ENCODE assay signal across 8 mouse cellular contexts in the genomic region with DNA sequence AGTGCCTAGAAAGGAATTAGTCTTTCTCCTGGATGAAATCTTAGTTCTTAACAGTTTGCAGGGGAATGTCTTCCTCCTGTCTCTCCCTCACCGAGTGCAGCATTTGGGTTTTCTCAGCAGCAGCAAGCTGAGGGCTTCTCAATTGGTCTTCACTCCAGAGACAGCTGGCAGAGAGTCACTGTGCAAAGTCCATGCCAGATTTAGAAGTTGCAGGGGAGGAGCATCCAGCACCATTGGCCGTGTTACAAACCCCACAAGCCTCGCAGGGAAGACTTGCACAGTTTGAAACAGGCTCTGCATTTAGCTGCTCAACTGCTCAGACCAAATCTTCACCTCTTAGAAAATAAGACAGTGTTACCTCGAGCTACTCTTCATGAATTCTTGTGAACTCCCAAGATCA.
DNase-seq lines count a peak whose midpoint lies in the region; ATAC-seq and TF ChIP-seq lines count a peak whose summit lies in the region.

No protein-coding gene starts in this region.

- H3K9me3 ChIP-seq in embryonic facial prominence, embryonic 14.5 days (ENCODE audit: control insufficient read depth, low read length): no peaks in the 10 kb centered on the region
- H3K9me3 ChIP-seq in embryonic facial prominence, embryonic 10.5 days: no peaks in the 10 kb centered on the region
- no peaks in the 10 kb centered on the region for H3K9me3 ChIP-seq in liver, embryonic 14.5 days (ENCODE audit: control insufficient read depth, low read length)
- H3K9me3 ChIP-seq in stomach, embryonic 15.5 days: no peaks in the 10 kb centered on the region

- WGBS in embryonic facial prominence, embryonic 14.5 days: 31% methylated on average over 4 of the region's 4 CpGs
- WGBS in embryonic facial prominence, embryonic 10.5 days: 76% methylated on average over 4 of the region's 4 CpGs
- 23% methylated on average over 4 of the region's 4 CpGs for WGBS in liver, embryonic 14.5 days (ENCODE audit: insufficient replicate concordance)
- 28% methylated on average over 4 of the region's 4 CpGs for WGBS in stomach, embryonic 15.5 days

- H3K4me2 ChIP-seq in embryonic facial prominence, embryonic 14.5 days (ENCODE audit: low read depth, low read length): no peak overlapping the region
- H3K4me2 ChIP-seq in liver, embryonic 14.5 days (ENCODE audit: low read depth): no peak overlapping the region
- no peak overlapping the region for H3K4me2 ChIP-seq in stomach, embryonic 15.5 days

- no peak for ATAC-seq in embryonic facial prominence, embryonic 14.5 days (ENCODE audit: low read depth)
- ATAC-seq in liver, embryonic 14.5 days (ENCODE audit: insufficient read depth): no peak
- peak; percentile 58; the same call in 1 of the 2 replicates for ATAC-seq in stomach, embryonic 15.5 days (ENCODE audit: insufficient read depth, low FRiP score, low read depth)

- TF ChIP-seq EP300 in liver, embryonic 14.5 days (IDR thresholded peaks at IDR 0.05; ENCODE audit: low read depth): no peak

- no peak for TF ChIP-seq CTCF in liver, embryonic 14.5 days (IDR thresholded peaks at IDR 0.05; ENCODE audit: low read depth)

- no peaks in the 10 kb centered on the region for H3K36me3 ChIP-seq in embryonic facial prominence, embryonic 14.5 days (ENCODE audit: control insufficient read depth, insufficient read depth, low read length)
- H3K36me3 ChIP-seq in embryonic facial prominence, embryonic 10.5 days (replicated peaks): no peaks in the 10 kb centered on the region
- H3K36me3 ChIP-seq in liver, embryonic 14.5 days (replicated peaks; ENCODE audit: control insufficient read depth, insufficient read depth, low read depth): no peaks in the 10 kb centered on the region
- no peaks in the 10 kb centered on the region for H3K36me3 ChIP-seq in stomach, embryonic 15.5 days

- no peaks in the 10 kb centered on the region for H3K27me3 ChIP-seq in embryonic facial prominence, embryonic 14.5 days (replicated peaks; ENCODE audit: control insufficient read depth, insufficient read depth, low read length)
- no peaks in the 10 kb centered on the region for H3K27me3 ChIP-seq in embryonic facial prominence, embryonic 10.5 days (replicated peaks; ENCODE audit: low read depth, poor library complexity, severe bottlenecking)
- no peaks in the 10 kb centered on the region for H3K27me3 ChIP-seq in liver, embryonic 14.5 days (ENCODE audit: control insufficient read depth, insufficient read depth, low read length)
- no peaks in the 10 kb centered on the region for H3K27me3 ChIP-seq in stomach, embryonic 15.5 days (replicated peaks)

- no peak overlapping the region for H3K27ac ChIP-seq in embryonic facial prominence, embryonic 14.5 days (replicated peaks; ENCODE audit: low read depth, low read length)
- no peak overlapping the region for H3K27ac ChIP-seq in embryonic facial prominence, embryonic 10.5 days (replicated peaks)
- no peak overlapping the region for H3K27ac ChIP-seq in liver, embryonic 14.5 days
- no peak overlapping the region for H3K27ac ChIP-seq in stomach, embryonic 15.5 days

- H3K4me3 ChIP-seq in embryonic facial prominence, embryonic 14.5 days (ENCODE audit: low read depth, low read length): no peak overlapping the region
- H3K4me3 ChIP-seq in embryonic facial prominence, embryonic 10.5 days: no peak overlapping the region
- no peak overlapping the region for H3K4me3 ChIP-seq in liver, embryonic 14.5 days (ENCODE audit: insufficient read depth in 1 of 2, low read depth in 2 of 2, low read length in 2 of 2)
- no peak overlapping the region for H3K4me3 ChIP-seq in stomach, embryonic 15.5 days (replicated peaks)

- DNase-seq in embryonic facial prominence, embryonic 14.5 days (ENCODE audit: low spot score): peak; percentile 86
- DNase-seq in embryonic facial prominence, embryonic 10.5 days (ENCODE audit: low spot score): no peak
- peak; percentile 98 for DNase-seq in brain, adult 2 months (ENCODE audit: low read depth, low spot score)
- DNase-seq in frontal cortex, postnatal 25 days (ENCODE audit: low spot score in 2 of 2): peak; percentile 56 to 72
- peak; percentile 67 for DNase-seq in kidney, postnatal 10 days
- DNase-seq in liver, embryonic 14.5 days (ENCODE audit: low read depth in 3 of 3, low spot score in 3 of 3): peak in 2 of 3 experiments; percentile 2 to 4
- DNase-seq in retina, embryonic 14.5 days (ENCODE audit: low spot score): no peak

- no peaks in the 10 kb centered on the region for H3K4me1 ChIP-seq in embryonic facial prominence, embryonic 14.5 days (ENCODE audit: control insufficient read depth, insufficient read depth, low read length)
- H3K4me1 ChIP-seq in embryonic facial prominence, embryonic 10.5 days: no peaks in the 10 kb centered on the region
- no peaks in the 10 kb centered on the region for H3K4me1 ChIP-seq in liver, embryonic 14.5 days (replicated peaks; ENCODE audit: control insufficient read depth in 2 of 2, insufficient read depth in 2 of 2, low read length in 1 of 2)
- no peaks in the 10 kb centered on the region for H3K4me1 ChIP-seq in stomach, embryonic 15.5 days

- H3K9ac ChIP-seq in embryonic facial prominence, embryonic 14.5 days (ENCODE audit: low read depth, low read length): no peak overlapping the region
- H3K9ac ChIP-seq in liver, embryonic 14.5 days (replicated peaks): no peak overlapping the region
- no peak overlapping the region for H3K9ac ChIP-seq in stomach, embryonic 15.5 days

Comparison
In these comparisons a context has a peak if more than half of its experiments do, and no peak if none do; other contexts are left out.
1. DNase-seq: peak in embryonic facial prominence, embryonic 14.5 days (single experiment), brain, adult 2 months (single experiment), frontal cortex, postnatal 25 days (2 of 2), kidney, postnatal 10 days (single experiment) and liver, embryonic 14.5 days (2 of 3); none in embryonic facial prominence, embryonic 10.5 days (single experiment) and retina, embryonic 14.5 days (single experiment).